ENCODE assay signal across 28 mouse cellular contexts in the genomic region with DNA sequence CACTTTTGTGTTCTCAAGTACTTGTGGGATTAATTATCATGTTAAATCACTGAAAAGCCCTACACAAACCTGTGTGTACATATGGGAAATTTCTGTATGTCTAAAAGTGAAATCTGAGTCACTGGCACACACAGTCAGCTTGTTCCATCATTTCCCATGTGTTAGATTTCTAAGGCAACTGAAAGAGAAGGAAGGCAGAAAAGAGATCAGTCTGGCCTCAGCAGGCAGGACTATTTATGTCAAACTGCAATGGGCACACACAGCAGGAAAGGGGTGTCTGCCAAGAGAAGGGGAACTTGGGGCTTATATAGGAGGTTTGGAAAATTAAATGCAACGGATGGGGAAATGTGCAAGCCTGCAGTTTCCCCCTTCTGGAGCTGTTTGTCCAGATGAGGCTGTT.
DNase-seq lines count a peak whose midpoint lies in the region; ATAC-seq and TF ChIP-seq lines count a peak whose summit lies in the region.
"Had no signal": no experiment of that assay in that cellular context is flagged by ENCODE, and none has a peak within 500 bp of the region (broad histone marks: within the 10 kb centered on the region; RNA-seq: fewer than 3 reads in every experiment).

No protein-coding gene starts in this region.

- no peak overlapping the region for H3K9ac ChIP-seq in hindbrain, postnatal 0 days (replicated peaks; ENCODE audit: low read length)
- H3K9ac ChIP-seq in hindbrain, embryonic 14.5 days: no peak overlapping the region
- H3K9ac ChIP-seq: embryonic facial prominence, embryonic 12.5 days; forebrain, embryonic 12.5 days; forebrain, embryonic 15.5 days; hindbrain, embryonic 12.5 days had no signal

- no peak overlapping the region for H3K4me3 ChIP-seq in cerebellum, adult 2 months (replicated peaks; ENCODE audit: insufficient read depth, low read depth, low read length)
- H3K4me3 ChIP-seq in hindbrain, postnatal 0 days (ENCODE audit: low read length): no peak overlapping the region
- no peak overlapping the region for H3K4me3 ChIP-seq in hindbrain, embryonic 14.5 days (replicated peaks; ENCODE audit: low read length)
- H3K4me3 ChIP-seq: embryonic facial prominence, embryonic 12.5 days; erythroblast, embryonic 14.5 days; forebrain, embryonic 12.5 days; forebrain, embryonic 15.5 days; gastrocnemius, adult 2 months; hindbrain, embryonic 12.5 days had no signal

- intact Hi-C loops in left cerebral cortex, postnatal 4 days (cut with DNase I): no loop called here

- no peaks in the 10 kb centered on the region; the same call in 1 of the 2 replicates for H3K27me3 ChIP-seq in cerebellum, adult 2 months (ENCODE audit: control insufficient read depth, insufficient read depth, low read length)
- no peaks in the 10 kb centered on the region for H3K27me3 ChIP-seq in hindbrain, postnatal 0 days (ENCODE audit: insufficient read depth, low read length)
- H3K27me3 ChIP-seq in hindbrain, embryonic 14.5 days (ENCODE audit: control insufficient read depth, insufficient read depth, low read length): no peaks in the 10 kb centered on the region
- H3K27me3 ChIP-seq: CH12.LX; embryonic facial prominence, embryonic 12.5 days; forebrain, embryonic 12.5 days; forebrain, embryonic 15.5 days; hindbrain, embryonic 12.5 days; Patski had no signal

- ATAC-seq in hindbrain, postnatal 0 days: no peak
- no peak; the same call in 1 of the 2 replicates for ATAC-seq in hindbrain, embryonic 14.5 days (ENCODE audit: low FRiP score)
- ATAC-seq: forebrain, embryonic 15.5 days; hindbrain, embryonic 16.5 days; inflammation-experienced regulatory T-cells, adult 6 months; intestine, embryonic 16.5 days; Patski had no signal

- TF ChIP-seq CTCF in cerebellum, adult 2 months (IDR thresholded peaks at IDR 0.05; ENCODE audit: borderline replicate concordance, insufficient read depth, low read depth, low read length): no peak
- TF ChIP-seq CTCF in hindbrain, postnatal 0 days (IDR thresholded peaks at IDR 0.05; ENCODE audit: low read depth): no peak

- H3K27ac ChIP-seq in cerebellum, adult 2 months (ENCODE audit: insufficient read depth, low read length): no peak overlapping the region
- no peak overlapping the region for H3K27ac ChIP-seq in hindbrain, postnatal 0 days
- H3K27ac ChIP-seq in hindbrain, embryonic 14.5 days: no peak overlapping the region
- H3K27ac ChIP-seq: embryonic facial prominence, embryonic 12.5 days; forebrain, embryonic 12.5 days; forebrain, embryonic 15.5 days; gastrocnemius, adult 2 months; hindbrain, embryonic 12.5 days had no signal

- no peaks in the 10 kb centered on the region for H3K36me3 ChIP-seq in hindbrain, postnatal 0 days (ENCODE audit: insufficient read depth, low read length)
- no peaks in the 10 kb centered on the region for H3K36me3 ChIP-seq in hindbrain, embryonic 14.5 days (replicated peaks; ENCODE audit: control insufficient read depth, insufficient read depth)
- H3K36me3 ChIP-seq: embryonic facial prominence, embryonic 12.5 days; forebrain, embryonic 12.5 days; forebrain, embryonic 15.5 days; G1E; hindbrain, embryonic 12.5 days had no signal

- DNase-seq in cerebellum, postnatal 14 days: peak; percentile 5 to 18
- no peak for DNase-seq in cerebellum, adult 2 months
- peak; percentile 42 for DNase-seq in hindbrain, postnatal 0 days (ENCODE audit: low spot score)
- DNase-seq in hindbrain, embryonic 14.5 days (ENCODE audit: low spot score): no peak
- peak; percentile 23 for DNase-seq in left cerebral cortex, postnatal 4 days
- no peak for DNase-seq in left cerebral cortex, adult 8-10 months (ENCODE audit: low spot score in 2 of 2)
- DNase-seq in brain, adult 2 months (ENCODE audit: low read depth, low spot score): peak; percentile 54
- no peak for DNase-seq in ovary, postnatal 10 days (ENCODE audit: low spot score)
- DNase-seq: adrenal gland, postnatal 10 days; adrenal gland, postnatal 36 days; B cell, adult 2 months; cerebellum, adult 11-12 months; cerebellum, adult 9-10 months; gastrocnemius, adult 2 months; gastrocnemius, postnatal 14 days; heart, adult 11 months had no signal

- WGBS in cerebellum, adult 2 months: 7% methylated on average over 1 of the region's 1 CpGs
- WGBS in hindbrain, postnatal 0 days: 33% methylated on average over 1 of the region's 1 CpGs
- 68% methylated on average over 1 of the region's 1 CpGs for WGBS in hindbrain, embryonic 14.5 days

- no peaks in the 10 kb centered on the region for H3K4me1 ChIP-seq in cerebellum, adult 2 months (ENCODE audit: control insufficient read depth, insufficient read depth, low read length)
- H3K4me1 ChIP-seq in hindbrain, postnatal 0 days (ENCODE audit: insufficient read depth, low read length): no peaks in the 10 kb centered on the region
- H3K4me1 ChIP-seq in hindbrain, embryonic 14.5 days (replicated peaks; ENCODE audit: control insufficient read depth, insufficient read depth, low read length): no peaks in the 10 kb centered on the region
- H3K4me1 ChIP-seq: embryonic facial prominence, embryonic 12.5 days; forebrain, embryonic 12.5 days; forebrain, embryonic 15.5 days; hindbrain, embryonic 12.5 days had no signal

- no peaks in the 10 kb centered on the region for H3K9me3 ChIP-seq in hindbrain, postnatal 0 days (ENCODE audit: low read length)
- H3K9me3 ChIP-seq in hindbrain, embryonic 14.5 days (ENCODE audit: control insufficient read depth, low read length): no peaks in the 10 kb centered on the region
- H3K9me3 ChIP-seq: embryonic facial prominence, embryonic 12.5 days; forebrain, embryonic 12.5 days; forebrain, embryonic 15.5 days; hindbrain, embryonic 12.5 days had no signal

- no peak for TF ChIP-seq POLR2A in cerebellum, adult 2 months (IDR thresholded peaks at IDR 0.05; ENCODE audit: borderline replicate concordance, insufficient read depth, low read length)

- H3K4me2 ChIP-seq in hindbrain, postnatal 0 days (ENCODE audit: low read depth, low read length): no peak overlapping the region
- H3K4me2 ChIP-seq in hindbrain, embryonic 14.5 days (replicated peaks): no peak overlapping the region
- H3K4me2 ChIP-seq: embryonic facial prominence, embryonic 12.5 days; forebrain, embryonic 12.5 days; forebrain, embryonic 15.5 days; heart, embryonic 11.5 days; hindbrain, embryonic 12.5 days had no signal

Comparison
In these comparisons a context has a peak if more than half of its experiments do, and no peak if none do; other contexts are left out.
1. DNase-seq: peak in cerebellum, postnatal 14 days (2 of 2), hindbrain, postnatal 0 days (single experiment), left cerebral cortex, postnatal 4 days (single experiment) and brain, adult 2 months (single experiment); none in cerebellum, adult 2 months (0 of 2), hindbrain, embryonic 14.5 days (single experiment), left cerebral cortex, adult 8-10 months (0 of 2) and ovary, postnatal 10 days (single experiment).